Comparison of ENCODE assay signal across 7 mouse cellular contexts in the genomic region with DNA sequence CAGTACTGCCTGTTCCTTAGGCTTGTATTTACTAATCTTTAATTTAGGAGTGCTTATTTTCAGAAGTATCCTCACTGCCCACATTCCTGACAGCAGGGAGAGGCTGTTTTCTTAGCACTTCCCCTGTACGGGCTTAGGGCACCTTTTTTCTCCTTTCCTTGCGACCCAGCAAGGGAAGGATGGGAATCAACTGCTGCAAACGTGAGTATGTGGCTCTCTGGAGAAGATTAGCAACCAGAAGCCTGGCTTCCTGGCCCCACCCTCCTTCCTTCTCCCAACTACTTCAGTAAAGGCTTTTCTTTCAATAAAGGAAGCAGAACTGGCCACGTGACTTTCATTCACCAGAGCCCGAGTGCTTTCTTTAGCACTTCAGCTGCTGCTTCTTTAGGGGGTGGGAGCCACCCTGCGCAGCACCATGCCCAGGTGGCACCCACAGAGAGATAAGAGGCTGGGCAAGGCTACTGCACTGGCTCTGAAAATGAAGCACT. TPM values are rescaled to one million over a fixed set of nuclear protein-coding genes. Genes with fewer than 3 reads are reported as not detected.
A peak's percentile ranks its signal among the peaks of the same experiment; 100 is the strongest.
DNase-seq lines count a peak whose midpoint lies in the region; ATAC-seq and TF ChIP-seq lines count a peak whose summit lies in the region.

No protein-coding gene starts in this region.

- no peaks in the 10 kb centered on the region for H3K9me3 ChIP-seq in CH12.LX (replicated peaks; ENCODE audit: low read length)
- no peaks in the 10 kb centered on the region for H3K9me3 ChIP-seq in forebrain, postnatal 0 days (ENCODE audit: low read length)
- H3K9me3 ChIP-seq in megakaryocyte, embryonic 14.5 days, result no peaks in the 10 kb centered on the region

- H3K4me1 ChIP-seq in CH12.LX (ENCODE audit: control insufficient read depth in 1 of 2, insufficient read depth in 2 of 2), result peaks cover 11 to 13% of the 10 kb centered on the region in 2 experiments
- H3K4me1 ChIP-seq in forebrain, postnatal 0 days (ENCODE audit: insufficient read depth), result peaks cover 62% of the 10 kb centered on the region
- peaks cover 82% of the 10 kb centered on the region for H3K4me1 ChIP-seq in megakaryocyte, embryonic 14.5 days

- peak; percentile 48; the same call in 1 of the 2 replicates for ATAC-seq in forebrain, postnatal 0 days

- no peak overlapping the region for H3K4me3 ChIP-seq in CH12.LX (replicated peaks in 1 of 3; ENCODE audit: low read depth in 2 of 3, low read length in 2 of 3, poor library complexity in 1 of 3)
- H3K4me3 ChIP-seq in forebrain, postnatal 0 days (ENCODE audit: low read depth, low read length), result peak overlapping the region; percentile 40
- peak overlapping the region; percentile 100 for H3K4me3 ChIP-seq in megakaryocyte, embryonic 14.5 days (replicated peaks)

- intact Hi-C loops in left cerebral cortex, postnatal 36 days (cut with DNase I), result loop anchor here (10.0 kb wide), 1 partner anchor 136 kb away; no protein-coding TSS in a partner anchor

- no peak overlapping the region for H3K9ac ChIP-seq in CH12.LX (ENCODE audit: insufficient read depth, low read depth)
- peak overlapping the region; percentile 42; the same call in 1 of the 2 replicates for H3K9ac ChIP-seq in forebrain, postnatal 0 days

- TF ChIP-seq EP300 in CH12.LX (IDR thresholded peaks at IDR 0.05; ENCODE audit: low read length), result no peak

- dilution Hi-C loops in CH12.LX (cut with MboI; ENCODE audit: extremely low pct_ligation_motif_present, extremely low pct_unique_long_range_greater_than_20kb, low sequenced_read_pairs), result no loop called here

- 2% methylated on average over 6 of the region's 6 CpGs for WGBS in forebrain, postnatal 0 days

- no peak for TF ChIP-seq CTCF in CH12.LX (conservative IDR thresholded peaks at IDR 0.05 in 1 of 2, IDR thresholded peaks at IDR 0.05 in 1 of 2; ENCODE audit: low read depth in 2 of 2, low read length in 2 of 2)
- TF ChIP-seq CTCF in forebrain, postnatal 0 days (IDR thresholded peaks at IDR 0.05; ENCODE audit: low read depth), result no peak

- H3K4me2 ChIP-seq in CH12.LX (ENCODE audit: insufficient read depth, low read depth, poor library complexity, severe bottlenecking), result 0 out of 2 replicates have a peak overlapping the region, but pooled peaks have one; percentile 32
- H3K4me2 ChIP-seq in forebrain, postnatal 0 days (ENCODE audit: low read depth), result peak overlapping the region; percentile 86

- H3K27ac ChIP-seq in CH12.LX (ENCODE audit: insufficient read depth, low read depth), result no peak overlapping the region
- 0 out of 2 replicates have a peak overlapping the region, but pooled peaks have one; percentile 0 for H3K27ac ChIP-seq in forebrain, postnatal 0 days (ENCODE audit: low read depth, low read length)

- TF ChIP-seq RAD21 in CH12.LX (IDR thresholded peaks at IDR 0.05; ENCODE audit: low read depth, low read length), result no peak

- no peaks in the 10 kb centered on the region; the same call in 1 of the 2 replicates for H3K79me2 ChIP-seq in CH12.LX (replicated peaks; ENCODE audit: control insufficient read depth, extremely low read depth, insufficient read depth, poor library complexity, severe bottlenecking)

- in situ Hi-C loops in CH12.LX (cut with MboI; ENCODE audit: low pct_ligation_motif_present, low pct_unique_long_range_greater_than_20kb, low sequenced_read_pairs), result no loop called here

- H3K27me3 ChIP-seq in CH12.LX (replicated peaks), result no peaks in the 10 kb centered on the region
- no peaks in the 10 kb centered on the region for H3K27me3 ChIP-seq in forebrain, postnatal 0 days (ENCODE audit: insufficient read depth, low read length)
- no peaks in the 10 kb centered on the region for H3K27me3 ChIP-seq in megakaryocyte, embryonic 14.5 days (replicated peaks)

- no peaks in the 10 kb centered on the region for H3K36me3 ChIP-seq in CH12.LX (replicated peaks in 1 of 2; ENCODE audit: control insufficient read depth in 1 of 2, insufficient read depth in 1 of 2, low read length in 1 of 2)
- peaks cover 3% of the 10 kb centered on the region for H3K36me3 ChIP-seq in forebrain, postnatal 0 days (ENCODE audit: insufficient read depth)
- H3K36me3 ChIP-seq in megakaryocyte, embryonic 14.5 days (replicated peaks; ENCODE audit: low read length), result peaks cover 100% of the 10 kb centered on the region

- TF ChIP-seq POLR2A in CH12.LX (IDR thresholded peaks at IDR 0.05; ENCODE audit: low read depth, low read length), result no peak

- DNase-seq in CH12.LX (ENCODE audit: extremely low read depth), result no peak
- DNase-seq in T-cell, adult 2 months (ENCODE audit: low spot score), result peak; percentile 32
- DNase-seq in forebrain, postnatal 0 days, result peak; percentile 53
- peak; percentile 42 to 43 for DNase-seq in left cerebral cortex, postnatal 36 days (ENCODE audit: low spot score in 2 of 2)
- DNase-seq in thymus, postnatal 0 days (ENCODE audit: low spot score), result peak; percentile 71
- DNase-seq in adrenal gland, postnatal 4 days (ENCODE audit: low spot score in 2 of 2), result no peak

TF ChIP-seq in CH12.LX, 34 proteins besides CTCF, POLR2A, EP300 and RAD21:
- no peak for TF ChIP-seq MXI1 (IDR thresholded peaks at IDR 0.05; ENCODE audit: low read depth, low read length)
- TF ChIP-seq ZNF384 (IDR thresholded peaks at IDR 0.05; ENCODE audit: low read depth, low read length), result no peak
- TF ChIP-seq TCF12 (IDR thresholded peaks at IDR 0.05; ENCODE audit: low read depth, low read length), result no peak
- no peak for TF ChIP-seq KAT2A (IDR thresholded peaks at IDR 0.05; ENCODE audit: insufficient replicate concordance, low read length)
- TF ChIP-seq HCFC1 (IDR thresholded peaks at IDR 0.05; ENCODE audit: low read depth, low read length), result no peak
- no peak for TF ChIP-seq ELF1 (IDR thresholded peaks at IDR 0.05; ENCODE audit: low read depth, low read length)
- no peak for TF ChIP-seq IRF4 (IDR thresholded peaks at IDR 0.05; ENCODE audit: low read depth, low read length)
- TF ChIP-seq POLR2AphosphoS2 (IDR thresholded peaks at IDR 0.05; ENCODE audit: low read depth, low read length), result no peak
- no peak for TF ChIP-seq JUND (conservative IDR thresholded peaks at IDR 0.05; ENCODE audit: low read depth, low read length)
- TF ChIP-seq USF2 (conservative IDR thresholded peaks at IDR 0.05; ENCODE audit: low read depth, low read length), result peak; percentile 57
- TF ChIP-seq BHLHE40 (IDR thresholded peaks at IDR 0.05; ENCODE audit: low read depth, low read length), result 0 out of 2 replicates have a peak, but pooled peaks have one; percentile 11
- TF ChIP-seq MAZ (IDR thresholded peaks at IDR 0.05; ENCODE audit: low read depth, low read length), result no peak
- TF ChIP-seq E2F4 (IDR thresholded peaks at IDR 0.05; ENCODE audit: insufficient replicate concordance, low read depth, low read length), result no peak
- TF ChIP-seq JUN (IDR thresholded peaks at IDR 0.05; ENCODE audit: insufficient read depth, low read depth, low read length), result no peak
- no peak for TF ChIP-seq CHD1 (IDR thresholded peaks at IDR 0.05; ENCODE audit: low read depth, low read length)
- no peak for TF ChIP-seq RCOR1 (conservative IDR thresholded peaks at IDR 0.05; ENCODE audit: low read depth, low read length)
- peak; percentile 66 for TF ChIP-seq USF1 (IDR thresholded peaks at IDR 0.05; ENCODE audit: low read depth, low read length)
- TF ChIP-seq NELFE (IDR thresholded peaks at IDR 0.05; ENCODE audit: low read depth, low read length), result no peak
- TF ChIP-seq MAX (IDR thresholded peaks at IDR 0.05; ENCODE audit: low read length), result no peak
- TF ChIP-seq SIN3A (IDR thresholded peaks at IDR 0.05; ENCODE audit: low read length), result no peak

RNA-seq across cellular contexts. Expression of a gene that starts 7.2 kb away (rescaled TPM):
- total RNA-seq in CH12.LX (2012; rRNA removed) (1.0 and 1.1 TPM in 2 replicates), CH12.LX (2014; rRNA removed) (not detected in 2 replicates)
- 0.18 and 0.24 TPM in 2 replicates for polyA plus RNA-seq in CH12.LX (2012; ENCODE audit: insufficient read length, low read depth)
- total RNA-seq in forebrain, postnatal 0 days (2014; rRNA removed), result 28.2 and 37.3 TPM in 2 replicates
- polyA plus RNA-seq in forebrain, postnatal 0 days (2015; fragmentation: Nextera tagmentation; extraction: Ambion mirVana), result 5.5 and 7.6 TPM in 2 replicates
- 10 to 100 TPM; 49.7 to 66.6 TPM for total RNA-seq in left cerebral cortex, postnatal 36 days (2021)
- polyA plus RNA-seq in megakaryocyte, embryonic 14.5 days (2012; ENCODE audit: insufficient read depth, low replicate concordance), result 77.5 and 176 TPM in 2 replicates
- polyA plus RNA-seq in thymus, postnatal 0 days (2015; fragmentation: Nextera tagmentation; extraction: Ambion mirVana), result 4.5 TPM in 2 replicates
- total RNA-seq in adrenal gland, postnatal 4 days (2021), result 10 to 100 TPM; 33.2 to 33.3 TPM

Comparison
In these comparisons a context has a peak if more than half of its experiments do, and no peak if none do; other contexts are left out.
1. DNase-seq: peak in T-cell, adult 2 months (single experiment), forebrain, postnatal 0 days (single experiment), left cerebral cortex, postnatal 36 days (2 of 2) and thymus, postnatal 0 days (single experiment); none in CH12.LX (single experiment) and adrenal gland, postnatal 4 days (0 of 2).
2. H3K4me3 ChIP-seq: peak in forebrain, postnatal 0 days (single experiment) and megakaryocyte, embryonic 14.5 days (single experiment); none in CH12.LX (0 of 3).
3. RNA of a gene that starts 7.2 kb away (total RNA-seq): 49.7 to 66.6 TPM in left cerebral cortex, postnatal 36 days, 28.2 to 37.3 TPM in forebrain, postnatal 0 days and 33.2 to 33.3 TPM in adrenal gland, postnatal 4 days; 1.0 to 1.1 TPM in CH12.LX; every median in the first group is over 10 times any median in the second.